Mouse (Mus musculus) embryonic fibroblast, embryonic 13.5 days (primary cell): ENCODE data around the gene Fam20a. TPM values are rescaled to one million over a fixed set of nuclear protein-coding genes. Genes with fewer than 3 reads are reported as not detected.

Source experiments
- H3K27ac ChIP-seq: 2 replicates; pipeline ENCODE4 v1.5.1; 2012; ENCODE audit warnings: low read length, control low read depth, inconsistent platforms; ENCODE audit not compliant: insufficient read depth
- H3K4me1 ChIP-seq: 2 replicates; pipeline ENCODE4 v1.6.1; 2011; ENCODE audit warnings: low read length; ENCODE audit not compliant: control insufficient read depth, insufficient read depth
- H3K4me3 ChIP-seq: 2 replicates; pipeline ENCODE4 v1.5.1; 2011; ENCODE audit warnings: mild to moderate bottlenecking, control low read depth, low read length; ENCODE audit not compliant: insufficient read depth
- CTCF ChIP-seq: IDR thresholded peaks from 2 replicates; pipeline ENCODE4 v1.5.1; 2011; ENCODE audit warnings: mild to moderate bottlenecking, control low read depth, low read length, moderate library complexity, borderline replicate concordance; ENCODE audit not compliant: insufficient read depth
- POLR2A ChIP-seq: IDR thresholded peaks from 2 replicates; pipeline ENCODE4 v1.6.1; 2011; ENCODE audit warnings: low read depth, mild to moderate bottlenecking, control low read depth, low read length, moderate library complexity
- polyA plus RNA-seq: library from polyadenylated mRNA; stranded (reverse); fragments of >200 nt; gene quantifications from 2 replicates; pipeline ENCODE4 v1.2.4, GENCODE M21; 2011; ENCODE audit warnings: low read depth; ENCODE audit not compliant: missing spikeins, insufficient read length

The Fam20a gene
- polyA plus RNA-seq, 1 experiment: 44.6 TPM

GRCm38 (mm10) chr11:109736406-109736805, 14.3 kb upstream of the Fam20a start:
- H3K4me1 ChIP-seq: peaks cover 4% of the 10 kb centered on the region
- H3K27ac ChIP-seq: peak overlapping the region; percentile 51
- TF ChIP-seq CTCF: no peak
- no peak for TF ChIP-seq POLR2A
- no peak overlapping the region for H3K4me3 ChIP-seq

GRCm38 (mm10) chr11:109734341-109734740, 12.3 kb upstream of the Fam20a start:
- Histone ChIP-seq H3K27ac (no peak overlapping the region), H3K4me3 (no peak overlapping the region), H3K4me1 (peaks cover 4% of the 10 kb centered on the region)
- TF ChIP-seq POLR2A (no peak), CTCF (no peak)

- peaks cover 2% of the 10 kb centered on the region for H3K4me1 ChIP-seq
- no peak overlapping the region for H3K27ac ChIP-seq
- no peak overlapping the region for H3K4me3 ChIP-seq
- TF ChIP-seq CTCF (no peak), POLR2A (no peak)
Measured at GRCm38 (mm10) chr11:109732726-109733438, 10.8 kb upstream of the Fam20a start.

GRCm38 (mm10) chr11:109728371-109728770, 6.3 kb upstream of the Fam20a start:
- Histone ChIP-seq H3K27ac (no peak overlapping the region), H3K4me3 (no peak overlapping the region), H3K4me1 (no peaks in the 10 kb centered on the region)
- TF ChIP-seq CTCF: no peak
- TF ChIP-seq POLR2A: no peak

- TF ChIP-seq POLR2A: no peak
- TF ChIP-seq CTCF: no peak
- peak overlapping the region; percentile 79; the same call in 1 of the 2 replicates for H3K27ac ChIP-seq
- H3K4me1 ChIP-seq: no peaks in the 10 kb centered on the region; the same call in 1 of the 2 replicates
- no peak overlapping the region; the same call in 1 of the 2 replicates for H3K4me3 ChIP-seq
Measured at GRCm38 (mm10) chr11:109722711-109723110, 632 bp upstream of the Fam20a start.

GRCm38 (mm10) chr11:109721320-109721780, 729 bp downstream of the Fam20a start:
- peak overlapping the region; percentile 71 for H3K4me3 ChIP-seq
- TF ChIP-seq CTCF (no peak), POLR2A (peak; percentile 43; the same call in 1 of the 2 replicates)
- peaks cover 3% of the 10 kb centered on the region; the same call in 1 of the 2 replicates for H3K4me1 ChIP-seq
- H3K27ac ChIP-seq: peak overlapping the region; percentile 79

- Histone ChIP-seq H3K4me3 (peak overlapping the region; percentile 71), H3K27ac (peak overlapping the region; percentile 79), H3K4me1 (peaks cover 3% of the 10 kb centered on the region; the same call in 1 of the 2 replicates)
- TF ChIP-seq POLR2A (peak; percentile 65), CTCF (no peak)
Measured at GRCm38 (mm10) chr11:109720809-109721319, 1.2 kb downstream of the Fam20a start.

GRCm38 (mm10) chr11:109719399-109719798, 2.7 kb downstream of the Fam20a start:
- TF ChIP-seq CTCF: no peak
- TF ChIP-seq POLR2A: no peak
- Histone ChIP-seq H3K4me1 (peaks cover 6% of the 10 kb centered on the region), H3K27ac (no peak overlapping the region), H3K4me3 (no peak overlapping the region)

- no peak for TF ChIP-seq POLR2A
- no peak for TF ChIP-seq CTCF
- H3K27ac ChIP-seq: no peak overlapping the region
- no peak overlapping the region for H3K4me3 ChIP-seq
- peaks cover 6% of the 10 kb centered on the region for H3K4me1 ChIP-seq
Measured at GRCm38 (mm10) chr11:109717966-109718895, 3.8 kb downstream of the Fam20a start.

- TF ChIP-seq CTCF: no peak
- TF ChIP-seq POLR2A: no peak
- Histone ChIP-seq H3K27ac (no peak overlapping the region), H3K4me3 (no peak overlapping the region), H3K4me1 (peaks cover 6% of the 10 kb centered on the region)
Measured at GRCm38 (mm10) chr11:109717448-109717847, 4.6 kb downstream of the Fam20a start.

GRCm38 (mm10) chr11:109716981-109717380, 5.1 kb downstream of the Fam20a start:
- TF ChIP-seq POLR2A (no peak), CTCF (no peak)
- peaks cover 6% of the 10 kb centered on the region for H3K4me1 ChIP-seq
- H3K4me3 ChIP-seq: no peak overlapping the region
- no peak overlapping the region for H3K27ac ChIP-seq
